Mouse (Mus musculus): ENCODE measurements around the gene Rps6ka5.

DNA sequence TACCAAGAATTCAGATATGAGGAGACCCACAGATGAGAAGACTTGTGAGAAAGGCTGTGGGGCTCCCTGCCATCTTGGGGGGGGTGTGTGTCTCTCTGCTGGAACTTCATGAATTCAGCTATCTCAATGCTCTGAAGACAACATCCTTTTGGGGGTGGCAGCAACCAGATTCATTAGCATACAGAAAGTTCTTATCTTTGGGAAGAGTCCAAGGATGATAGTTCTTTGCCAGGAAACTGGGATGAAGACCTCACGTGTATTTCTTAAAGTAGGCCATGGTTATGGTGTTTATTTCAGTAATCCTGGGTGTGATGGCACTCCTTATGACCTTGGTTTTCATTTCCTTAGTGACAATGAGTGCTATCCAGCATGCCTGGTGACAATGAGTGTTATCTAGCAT lies 195.0 kb downstream of the Rps6ka5 start:
- no peak for TF ChIP-seq CTCF (IDR thresholded peaks at IDR 0.05; ENCODE audit: insufficient read depth, low read length)
- TF ChIP-seq POLR2A (IDR thresholded peaks at IDR 0.05; ENCODE audit: borderline replicate concordance, extremely low read depth, low read depth, low read length): no peak
